Mouse (Mus musculus): Measurements from ENCODE around the gene Susd1. TPM values are rescaled to one million over a fixed set of nuclear protein-coding genes. Genes with fewer than 3 reads are reported as not detected.
A peak's percentile ranks its signal among the peaks of the same experiment; 100 is the strongest.

The Susd1 gene
- total RNA-seq (2021), result 1 to 10 TPM; 5.5 to 7.3 TPM
- long read RNA-seq, experiment 1, partial matches to known transcripts, result 0 of 2 reads
- long read RNA-seq, experiment 1, other reads (novel, unspliced or antisense), result 2 of 2 reads
- long read RNA-seq, experiment 2, result 0 reads

GRCm38 (mm10) chr4:59437990-59438854 lies at the start of gene Susd1:
Gene Susd1, minus strand, starts transcription at chr4:59438633.
- peak; percentile 80 for DNase-seq

- no peak for DNase-seq
These were observed 32.9 kb upstream of the Susd1 start for GRCm38 (mm10) chr4:59471306-59471705.

- no peak for DNase-seq
These were observed 27.0 kb upstream of the Susd1 start for GRCm38 (mm10) chr4:59465449-59465848.

GRCm38 (mm10) chr4:59464661-59465060 lies 26.2 kb upstream of the Susd1 start:
- no peak for DNase-seq

GRCm38 (mm10) chr4:59462494-59462893 lies 24.1 kb upstream of the Susd1 start:
- DNase-seq, result no peak

GRCm38 (mm10) chr4:59461116-59461727 lies 22.8 kb upstream of the Susd1 start:
- DNase-seq, result no peak

- DNase-seq, result no peak
These were observed 21.0 kb upstream of the Susd1 start for GRCm38 (mm10) chr4:59459216-59459955.

- peak; percentile 76 for DNase-seq
These were observed 19.5 kb upstream of the Susd1 start for GRCm38 (mm10) chr4:59457941-59458340.

- no peak for DNase-seq
These were observed 18.7 kb upstream of the Susd1 start for GRCm38 (mm10) chr4:59457091-59457490.

GRCm38 (mm10) chr4:59455465-59455864 lies 17.0 kb upstream of the Susd1 start:
- no peak for DNase-seq

GRCm38 (mm10) chr4:59454046-59454445 lies 15.6 kb upstream of the Susd1 start:
- no peak for DNase-seq

GRCm38 (mm10) chr4:59452503-59452933 lies 14.1 kb upstream of the Susd1 start:
- no peak for DNase-seq

GRCm38 (mm10) chr4:59450906-59451305 lies 12.5 kb upstream of the Susd1 start:
- no peak for DNase-seq

- no peak for DNase-seq
These were observed 11.9 kb upstream of the Susd1 start for GRCm38 (mm10) chr4:59450234-59450854.

- DNase-seq, result no peak
These were observed 8.9 kb upstream of the Susd1 start for GRCm38 (mm10) chr4:59447296-59447695.

- no peak for DNase-seq
These were observed 7.1 kb upstream of the Susd1 start for GRCm38 (mm10) chr4:59445516-59445915.

- DNase-seq, result no peak
These were observed 6.6 kb upstream of the Susd1 start for GRCm38 (mm10) chr4:59444994-59445393.

- DNase-seq, result no peak
These were observed 5.7 kb upstream of the Susd1 start for GRCm38 (mm10) chr4:59444085-59444484.

GRCm38 (mm10) chr4:59441265-59441664 lies 2.8 kb upstream of the Susd1 start:
- no peak for DNase-seq

- DNase-seq, result peak; percentile 20
These were observed 1.5 kb upstream of the Susd1 start for GRCm38 (mm10) chr4:59439960-59440359.

GRCm38 (mm10) chr4:59439041-59439440 lies 608 bp upstream of the Susd1 start:
- DNase-seq, result no peak

- no peak for DNase-seq
These were observed 2.5 kb downstream of the Susd1 start for GRCm38 (mm10) chr4:59435951-59436350.
